Mouse (Mus musculus): ENCODE measurements around the gene Zfp865. TPM values are rescaled to one million over a fixed set of nuclear protein-coding genes. Genes with fewer than 3 reads are reported as not detected.

The Zfp865 gene
- 3.5 and 4.0 TPM in 2 replicates for polyA plus RNA-seq (2015; fragmentation: Nextera tagmentation; extraction: Ambion mirVana)

DNA sequence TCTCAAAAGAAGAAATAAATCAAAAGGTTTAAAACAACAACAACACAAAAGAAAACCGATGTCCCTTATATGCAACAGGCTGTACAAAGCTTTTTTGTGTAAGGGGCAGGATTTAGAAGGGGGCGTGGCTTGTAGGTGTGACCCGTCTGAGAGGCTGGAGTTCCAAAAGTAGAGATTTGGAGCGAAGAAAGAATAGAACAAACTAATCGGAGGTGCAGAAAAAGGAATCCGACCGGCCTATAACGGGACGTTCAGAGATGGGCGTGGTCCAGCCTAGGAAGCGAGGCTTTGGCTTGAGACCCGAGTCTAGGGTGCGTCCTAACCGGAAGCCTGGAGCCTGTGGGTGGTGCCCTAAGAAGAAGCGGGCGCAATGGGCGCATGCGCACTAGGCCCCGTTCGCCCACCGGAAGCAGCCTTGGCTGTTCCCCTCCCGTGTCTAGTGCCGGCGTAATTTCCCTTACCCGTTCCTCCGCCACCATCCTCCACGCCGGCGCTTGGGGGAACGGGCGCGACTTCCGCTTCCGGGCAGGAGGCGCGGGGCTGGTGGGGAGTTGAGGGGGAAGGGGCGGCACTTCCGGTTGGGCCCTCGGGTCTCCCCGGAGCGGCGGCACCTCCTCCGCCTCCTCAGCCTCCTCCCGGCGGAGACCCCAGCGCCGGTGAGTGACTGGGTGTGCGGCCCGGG, at the start of gene Zfp865, which contains the start of gene Ccdc106:
TSS of gene Zfp865 (plus strand) at position 377 of the 682 bp plus-strand sequence.
TSS of gene Ccdc106 (plus strand) at position 554 of the 682 bp plus-strand sequence.
- peak within 1 kb of the TSS; percentile 95 for H3K9ac ChIP-seq (ENCODE audit: low read depth, low read length)
- WGBS, result under 1% methylated on average over 49 of the region's 49 CpGs
- H3K4me2 ChIP-seq (ENCODE audit: low read depth, low read length), result peak within 1 kb of the TSS; percentile 75
- peaks cover 18% of the 10 kb centered on the region for H3K4me1 ChIP-seq (ENCODE audit: control insufficient read depth, insufficient read depth, low read length)
- H3K4me3 ChIP-seq (ENCODE audit: low read length), result peak within 1 kb of the TSS; percentile 86
- no peaks in the 10 kb centered on the region for H3K27me3 ChIP-seq (replicated peaks; ENCODE audit: control insufficient read depth, insufficient read depth, low read length)
- H3K9me3 ChIP-seq (ENCODE audit: control insufficient read depth, low read length), result peaks cover 2% of the 10 kb centered on the region; the same call in 1 of the 2 replicates
- ATAC-seq, result peak; percentile 90
- peaks cover 23% of the 10 kb centered on the region for H3K36me3 ChIP-seq (ENCODE audit: control insufficient read depth, insufficient read depth, low read length)
- H3K27ac ChIP-seq (ENCODE audit: low read length), result peak within 1 kb of the TSS; percentile 97

DNA sequence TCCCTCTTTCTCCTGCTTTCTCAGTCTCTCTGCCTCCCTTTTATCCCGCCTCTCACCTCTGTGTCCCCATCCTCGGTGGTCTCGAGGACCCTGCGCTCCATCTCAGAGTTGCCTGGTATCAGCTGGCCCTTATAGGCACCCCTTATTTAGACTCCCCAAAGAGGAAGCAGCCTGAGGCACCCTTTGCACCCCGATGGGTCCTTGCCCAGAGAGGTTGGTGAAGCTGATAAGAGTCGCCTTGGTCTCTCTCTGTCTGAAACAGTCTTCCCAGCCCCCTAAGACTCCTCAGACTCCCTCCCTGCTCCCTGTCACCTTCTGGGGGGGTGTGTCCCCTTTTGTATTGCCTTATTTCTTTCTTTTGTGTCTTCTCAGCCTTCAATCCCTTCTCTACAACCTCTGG, 49.1 kb upstream of the Zfp865 start, which contains the start of gene Sbk3:
TSS of gene Sbk3 (minus strand) at position 101 of the 400 bp plus-strand sequence.
- 36% methylated on average over 6 of the region's 6 CpGs for WGBS
- H3K4me3 ChIP-seq (ENCODE audit: low read length), result no peak within 1 kb of the TSS

GRCm38 (mm10) chr7:4971710-4972109, 48.5 kb upstream of the Zfp865 start:
- H3K27ac ChIP-seq (ENCODE audit: low read length), result no peak overlapping the region
- no peak for ATAC-seq
- 17% methylated on average over 7 of the region's 7 CpGs for WGBS

More for the DNA sequence above, 49.1 kb upstream of the Zfp865 start, which contains the start of gene Sbk3:
- H3K36me3 ChIP-seq (ENCODE audit: control insufficient read depth, insufficient read depth, low read length), result no peaks in the 10 kb centered on the region
- ATAC-seq, result no peak
- H3K27me3 ChIP-seq (replicated peaks; ENCODE audit: control insufficient read depth, insufficient read depth, low read length), result no peaks in the 10 kb centered on the region
- H3K4me1 ChIP-seq (ENCODE audit: control insufficient read depth, insufficient read depth, low read length), result no peaks in the 10 kb centered on the region
- H3K9me3 ChIP-seq (ENCODE audit: control insufficient read depth, low read length), result no peaks in the 10 kb centered on the region
- H3K9ac ChIP-seq (ENCODE audit: low read depth, low read length), result no peak within 1 kb of the TSS
- no peak within 1 kb of the TSS for H3K27ac ChIP-seq (ENCODE audit: low read length)
- no peak within 1 kb of the TSS for H3K4me2 ChIP-seq (ENCODE audit: low read depth, low read length)

GRCm38 (mm10) chr7:4972321-4973047, 47.7 kb upstream of the Zfp865 start:
- Histone ChIP-seq H3K4me3 (ENCODE audit: low read length) (no peak overlapping the region), H3K36me3 (ENCODE audit: control insufficient read depth, insufficient read depth, low read length) (no peaks in the 10 kb centered on the region), H3K4me2 (ENCODE audit: low read depth, low read length) (no peak overlapping the region), H3K27ac (ENCODE audit: low read length) (no peak overlapping the region), H3K9me3 (ENCODE audit: control insufficient read depth, low read length) (no peaks in the 10 kb centered on the region), H3K9ac (ENCODE audit: low read depth, low read length) (no peak overlapping the region), H3K4me1 (ENCODE audit: control insufficient read depth, insufficient read depth, low read length) (no peaks in the 10 kb centered on the region), H3K27me3 (replicated peaks; ENCODE audit: control insufficient read depth, insufficient read depth, low read length) (no peaks in the 10 kb centered on the region)
- WGBS, result 69% methylated on average over 18 of the region's 18 CpGs
- no peak for ATAC-seq

More at GRCm38 (mm10) chr7:4971710-4972109, 48.5 kb upstream of the Zfp865 start:
- Histone ChIP-seq H3K4me2 (ENCODE audit: low read depth, low read length) (no peak overlapping the region), H3K9ac (ENCODE audit: low read depth, low read length) (no peak overlapping the region), H3K4me3 (ENCODE audit: low read length) (no peak overlapping the region), H3K4me1 (ENCODE audit: control insufficient read depth, insufficient read depth, low read length) (no peaks in the 10 kb centered on the region), H3K36me3 (ENCODE audit: control insufficient read depth, insufficient read depth, low read length) (no peaks in the 10 kb centered on the region), H3K9me3 (ENCODE audit: control insufficient read depth, low read length) (no peaks in the 10 kb centered on the region), H3K27me3 (replicated peaks; ENCODE audit: control insufficient read depth, insufficient read depth, low read length) (no peaks in the 10 kb centered on the region)

- Histone ChIP-seq H3K4me1 (ENCODE audit: control insufficient read depth, insufficient read depth, low read length) (no peaks in the 10 kb centered on the region), H3K9me3 (ENCODE audit: control insufficient read depth, low read length) (no peaks in the 10 kb centered on the region), H3K36me3 (ENCODE audit: control insufficient read depth, insufficient read depth, low read length) (no peaks in the 10 kb centered on the region), H3K4me2 (ENCODE audit: low read depth, low read length) (no peak overlapping the region), H3K4me3 (ENCODE audit: low read length) (no peak overlapping the region), H3K9ac (ENCODE audit: low read depth, low read length) (no peak overlapping the region), H3K27me3 (replicated peaks; ENCODE audit: control insufficient read depth, insufficient read depth, low read length) (no peaks in the 10 kb centered on the region), H3K27ac (ENCODE audit: low read length) (no peak overlapping the region)
- ATAC-seq, result no peak
- WGBS, result 47% methylated on average over 4 of the region's 4 CpGs
These were observed 44.7 kb upstream of the Zfp865 start for GRCm38 (mm10) chr7:4975455-4975854.

GRCm38 (mm10) chr7:4976832-4977231, 43.3 kb upstream of the Zfp865 start:
- Histone ChIP-seq H3K9me3 (ENCODE audit: control insufficient read depth, low read length) (no peaks in the 10 kb centered on the region), H3K4me1 (ENCODE audit: control insufficient read depth, insufficient read depth, low read length) (no peaks in the 10 kb centered on the region), H3K36me3 (ENCODE audit: control insufficient read depth, insufficient read depth, low read length) (no peaks in the 10 kb centered on the region), H3K27ac (ENCODE audit: low read length) (no peak overlapping the region), H3K27me3 (replicated peaks; ENCODE audit: control insufficient read depth, insufficient read depth, low read length) (no peaks in the 10 kb centered on the region), H3K4me2 (ENCODE audit: low read depth, low read length) (no peak overlapping the region), H3K9ac (ENCODE audit: low read depth, low read length) (no peak overlapping the region), H3K4me3 (ENCODE audit: low read length) (no peak overlapping the region)
- no peak for ATAC-seq
- WGBS, result 89% methylated on average over 7 of the region's 7 CpGs

GRCm38 (mm10) chr7:4988250-4988649, 31.9 kb upstream of the Zfp865 start:
- H3K4me1 ChIP-seq (ENCODE audit: control insufficient read depth, insufficient read depth, low read length), result no peaks in the 10 kb centered on the region
- no peak for ATAC-seq
- H3K9me3 ChIP-seq (ENCODE audit: control insufficient read depth, low read length), result peaks cover under 1% of the 10 kb centered on the region; the same call in 1 of the 2 replicates
- H3K4me3 ChIP-seq (ENCODE audit: low read length), result no peak overlapping the region
- no peaks in the 10 kb centered on the region for H3K27me3 ChIP-seq (replicated peaks; ENCODE audit: control insufficient read depth, insufficient read depth, low read length)
- H3K4me2 ChIP-seq (ENCODE audit: low read depth, low read length), result no peak overlapping the region
- peaks cover 11% of the 10 kb centered on the region for H3K36me3 ChIP-seq (ENCODE audit: control insufficient read depth, insufficient read depth, low read length)
- no peak overlapping the region for H3K27ac ChIP-seq (ENCODE audit: low read length)
- WGBS, result 53% methylated on average over 2 of the region's 2 CpGs
- H3K9ac ChIP-seq (ENCODE audit: low read depth, low read length), result no peak overlapping the region

GRCm38 (mm10) chr7:4993347-4993998, 26.7 kb upstream of the Zfp865 start:
- Histone ChIP-seq H3K27me3 (replicated peaks; ENCODE audit: control insufficient read depth, insufficient read depth, low read length) (no peaks in the 10 kb centered on the region), H3K4me3 (ENCODE audit: low read length) (no peak overlapping the region), H3K27ac (ENCODE audit: low read length) (no peak overlapping the region), H3K4me1 (ENCODE audit: control insufficient read depth, insufficient read depth, low read length) (peaks cover 12% of the 10 kb centered on the region), H3K9me3 (ENCODE audit: control insufficient read depth, low read length) (peaks cover 10% of the 10 kb centered on the region), H3K4me2 (ENCODE audit: low read depth, low read length) (no peak overlapping the region), H3K9ac (ENCODE audit: low read depth, low read length) (no peak overlapping the region), H3K36me3 (ENCODE audit: control insufficient read depth, insufficient read depth, low read length) (peaks cover 19% of the 10 kb centered on the region)
- no peak for ATAC-seq
- WGBS, result 55% methylated on average over 55 of the region's 55 CpGs
